Mouse (Mus musculus) left cerebral cortex, postnatal 14 days (tissue): ENCODE data around the gene Tdp1. TPM values are rescaled to one million over a fixed set of nuclear protein-coding genes. Genes with fewer than 3 reads are reported as not detected.
A peak's percentile ranks its signal among the peaks of the same experiment; 100 is the strongest.

ENCODE experiments used
- DNase-seq, 2 experiments: peaks; one replicate each; pipeline ENCODE4 v3.0.0; 2021 to 2022; ENCODE audit warnings: low spot score in 2 of 2, mixed read lengths in 1 of 2
- intact Hi-C: fragments of 180-260 bp; cut with DNase I; formaldehyde crosslinking; loops from one replicate; pipeline ENCODE4 v1.15.1; 2025
- total RNA-seq, 2 experiments: library from RNA; stranded (reverse); gene quantifications; 2 replicates each; pipeline ENCODE4 v1.2.3; 2021

Gene Tdp1
- total RNA-seq, 2 experiments from 2014 or later: 26.5 to 30.0 TPM

- DNase-seq: peak in 1 of 2 experiments; percentile 35
- intact Hi-C loops: no loop called here
Measured at GRCm38 (mm10) chr12:99883713-99884105, 608 bp upstream of the Tdp1 start.

GRCm38 (mm10) chr12:99885282-99885901 lies 1.1 kb downstream of the Tdp1 start:
- no peak for DNase-seq
- intact Hi-C loops: no loop called here

GRCm38 (mm10) chr12:99897846-99898245 lies 13.5 kb downstream of the Tdp1 start:
- intact Hi-C loops: loop anchor here (5.0 kb wide), 1 partner anchor 209 kb away; no protein-coding TSS in a partner anchor
- no peak for DNase-seq

DNA sequence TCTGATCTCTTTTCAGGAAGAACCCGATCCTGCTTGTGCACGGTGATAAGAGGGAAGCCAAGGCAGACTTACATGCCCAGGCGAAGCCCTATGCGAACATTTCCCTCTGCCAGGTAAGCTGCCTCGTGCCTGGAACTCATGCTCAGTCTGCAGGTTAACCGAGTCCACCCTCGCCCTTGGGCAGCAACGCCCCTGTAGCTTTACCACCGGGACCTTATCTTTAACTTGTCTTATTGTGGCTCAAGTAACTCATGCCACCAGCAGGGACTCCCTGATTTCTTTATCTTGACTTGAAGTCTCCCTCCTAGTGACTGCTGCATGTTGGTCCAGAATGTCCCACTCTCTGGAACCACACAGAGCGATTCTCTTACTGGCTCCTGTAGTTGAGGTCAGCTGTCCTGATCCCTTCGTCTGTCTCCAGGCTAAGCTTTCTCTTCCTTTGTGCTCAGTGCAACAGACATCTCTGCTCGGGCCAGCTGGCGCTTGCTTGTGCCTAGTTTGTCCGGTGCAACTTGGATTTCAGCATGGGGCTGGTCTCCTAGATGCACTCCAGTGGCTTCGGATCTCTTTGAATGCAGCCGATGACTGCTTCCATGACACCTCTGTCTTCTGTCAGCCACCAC lies 14.0 kb downstream of the Tdp1 start:
- DNase-seq: no peak
- intact Hi-C loops: loop anchor here (5.0 kb wide), 1 partner anchor 209 kb away; no protein-coding TSS in a partner anchor

DNA sequence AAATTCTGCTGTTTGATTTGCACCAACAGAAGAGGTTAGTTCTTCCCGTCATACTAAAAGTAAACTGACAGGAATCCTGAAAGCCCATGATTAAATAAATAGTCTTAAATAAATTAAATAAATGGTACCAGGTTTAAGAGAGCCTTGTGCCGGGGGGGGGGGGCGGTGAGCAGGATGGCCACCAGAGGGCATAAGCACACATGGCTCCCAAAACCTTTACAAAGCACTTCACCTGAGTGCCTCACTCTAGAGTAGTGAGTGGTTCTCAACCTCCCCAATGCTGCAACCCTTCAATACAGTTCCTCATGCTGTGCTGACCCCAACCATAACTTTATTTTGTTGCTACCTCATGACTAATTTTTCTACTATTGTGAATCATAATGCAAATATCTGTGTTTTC lies 15.7 kb downstream of the Tdp1 start:
- intact Hi-C loops: loop anchor here (5.0 kb wide), 1 partner anchor 207 kb away; no protein-coding TSS in a partner anchor
- no peak for DNase-seq

DNA sequence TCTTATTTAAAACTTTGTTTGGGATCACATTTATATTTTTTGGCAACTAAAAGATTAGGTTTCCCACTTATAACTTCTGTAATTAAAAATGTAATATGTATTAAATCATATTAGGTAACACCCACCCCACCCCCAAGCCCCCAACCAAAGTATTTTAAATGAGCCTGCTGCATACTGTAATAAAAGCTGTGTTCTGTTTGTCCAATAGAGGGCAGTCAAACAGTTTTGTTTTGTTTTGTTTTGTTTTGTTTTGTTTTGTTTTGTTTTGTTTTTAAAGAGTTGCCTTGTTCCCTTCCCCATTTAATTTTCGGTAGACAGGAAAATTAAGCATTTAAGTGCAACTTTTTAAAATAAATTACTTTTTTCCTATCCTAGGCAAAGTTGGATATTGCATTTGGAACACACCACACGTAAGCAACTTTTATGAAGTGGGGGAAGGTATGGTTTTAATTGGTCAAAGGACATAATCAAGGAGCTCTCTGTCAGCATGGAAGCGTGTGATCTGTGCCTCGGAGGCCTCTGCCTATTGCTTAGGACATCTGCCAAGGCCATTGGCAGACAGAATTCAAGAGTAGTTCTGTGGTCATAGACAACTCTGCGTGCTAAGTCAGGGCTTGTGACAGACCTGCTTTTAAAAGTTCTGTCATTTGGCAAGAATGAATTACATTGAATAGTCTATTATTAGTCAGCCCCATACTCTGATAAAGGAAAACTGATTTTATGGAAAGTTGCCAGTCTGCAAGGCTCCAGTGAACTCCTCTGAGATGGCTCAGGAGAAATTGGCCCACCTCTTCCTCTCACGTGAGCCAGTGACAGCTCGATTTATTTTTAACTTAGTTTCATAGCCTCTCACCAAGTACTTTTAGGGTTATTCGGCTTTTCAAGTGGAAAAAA lies 17.9 kb downstream of the Tdp1 start:
- intact Hi-C loops: loop anchor here (1.0 kb wide), 1 partner anchor 62 kb away; the partner anchor contains the start of gene Kcnk13
- no peak for DNase-seq

- no peak for DNase-seq
- intact Hi-C loops: no loop called here
Measured at GRCm38 (mm10) chr12:99902867-99903370, 18.6 kb downstream of the Tdp1 start.

DNA sequence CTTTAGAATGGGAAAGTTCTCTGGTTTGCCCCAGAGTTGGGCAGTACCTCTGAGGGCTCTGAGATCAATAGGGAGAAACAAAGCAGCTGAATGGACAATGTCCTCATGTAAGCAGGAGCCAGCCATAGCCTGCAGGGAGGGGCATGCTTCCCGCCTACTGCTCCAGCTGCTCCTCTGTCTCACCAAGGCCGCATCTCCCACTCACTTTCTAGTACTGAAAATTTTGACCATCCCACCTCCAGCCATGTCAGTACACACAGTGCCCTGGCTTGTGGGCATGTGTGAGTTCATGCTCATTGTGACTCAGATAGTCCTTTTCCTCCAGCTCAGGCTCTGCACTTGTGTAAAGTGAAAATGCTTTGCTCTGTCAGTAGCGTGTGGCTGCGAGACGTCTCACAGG lies 20.2 kb downstream of the Tdp1 start:
- intact Hi-C loops: no loop called here

DNA sequence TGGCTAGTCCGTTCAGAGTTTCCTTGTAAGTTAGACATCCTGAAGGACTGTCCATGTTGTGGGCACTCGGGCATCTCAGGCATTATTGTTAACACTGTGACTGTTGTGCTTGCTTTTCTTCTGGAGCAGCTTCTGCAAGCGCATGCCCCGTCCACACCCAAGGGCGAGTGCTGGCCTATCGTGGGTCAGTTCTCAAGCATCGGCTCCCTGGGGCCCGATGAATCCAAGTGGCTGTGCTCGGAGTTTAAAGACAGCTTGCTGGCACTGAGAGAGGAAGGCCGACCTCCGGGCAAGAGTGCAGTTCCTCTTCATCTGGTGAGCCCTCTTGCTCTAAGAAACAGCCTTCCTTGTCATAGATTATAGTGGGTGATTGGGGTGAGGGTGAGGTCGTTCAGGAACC lies 27.1 kb downstream of the Tdp1 start:
- intact Hi-C loops: no loop called here
- no peak for DNase-seq

More for the DNA sequence above, 20.2 kb downstream of the Tdp1 start:
- no peak for DNase-seq

- intact Hi-C loops: no loop called here
- peak in 1 of 2 experiments; percentile 44 for DNase-seq
Measured at GRCm38 (mm10) chr12:99917800-99918427, 33.6 kb downstream of the Tdp1 start.

DNA sequence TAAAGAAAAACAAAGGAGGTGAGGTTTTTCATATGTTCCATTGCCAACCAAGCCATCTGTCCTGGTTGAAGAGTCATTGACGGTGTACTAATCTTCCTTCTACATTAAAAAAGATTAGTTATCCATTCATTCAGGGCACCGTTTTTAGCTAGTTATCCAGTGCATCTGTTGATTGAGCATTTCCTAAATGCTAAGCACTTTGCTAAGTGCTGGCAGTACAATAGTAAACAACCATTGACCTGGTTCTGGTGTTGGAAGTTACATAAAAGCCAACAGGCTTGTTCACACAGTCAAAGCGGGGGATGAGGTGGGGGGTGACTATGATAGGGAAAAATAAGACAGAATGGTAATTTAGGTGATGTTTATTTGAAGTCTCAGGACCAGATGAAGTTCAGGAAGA lies 35.3 kb downstream of the Tdp1 start:
- no peak for DNase-seq
- intact Hi-C loops: no loop called here

DNA sequence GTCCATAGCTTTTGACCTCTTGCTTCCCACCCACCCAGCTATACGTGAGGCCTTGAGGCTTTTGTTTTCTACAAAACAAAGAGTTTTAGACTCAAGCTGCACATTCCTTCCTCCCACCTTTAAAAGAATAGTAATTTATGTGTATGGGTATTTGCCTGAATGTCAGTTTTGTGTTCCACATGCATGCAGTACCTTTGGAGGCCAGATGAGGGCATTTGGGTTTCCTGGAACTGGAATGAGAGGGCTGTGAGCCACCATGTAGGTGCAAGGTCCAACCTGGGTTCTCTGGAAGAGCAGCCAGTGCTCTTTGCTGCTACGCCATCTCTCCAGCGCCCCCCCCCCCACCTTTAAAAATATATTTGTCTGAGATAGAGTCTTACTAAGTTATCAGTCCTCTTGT lies 36.7 kb downstream of the Tdp1 start:
- intact Hi-C loops: no loop called here
- DNase-seq: no peak

DNA sequence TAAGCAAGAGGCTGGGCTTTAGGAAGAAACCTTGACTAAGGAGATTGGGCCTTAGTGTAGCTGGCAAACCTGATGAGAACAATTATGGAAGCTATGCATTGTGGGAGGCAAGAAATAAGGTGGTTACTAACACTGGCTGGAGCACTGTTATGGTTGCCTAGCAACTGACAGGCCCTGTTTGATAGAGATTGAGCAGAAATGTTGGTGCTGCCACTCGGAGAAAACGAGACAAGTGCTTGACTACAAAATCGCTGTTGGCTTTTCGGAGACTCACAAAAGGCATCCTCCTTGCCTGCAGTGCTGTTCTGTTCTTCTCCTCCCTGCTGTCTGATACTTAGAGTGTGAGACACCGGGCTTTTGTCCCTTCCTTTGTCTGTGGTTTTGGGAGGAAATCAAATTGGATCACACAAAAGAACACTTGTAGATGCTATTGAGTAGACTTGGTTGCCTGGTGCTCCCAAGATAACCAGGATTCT lies 38.9 kb downstream of the Tdp1 start:
- intact Hi-C loops: no loop called here
- peak; percentile 37 to 45 for DNase-seq

DNA sequence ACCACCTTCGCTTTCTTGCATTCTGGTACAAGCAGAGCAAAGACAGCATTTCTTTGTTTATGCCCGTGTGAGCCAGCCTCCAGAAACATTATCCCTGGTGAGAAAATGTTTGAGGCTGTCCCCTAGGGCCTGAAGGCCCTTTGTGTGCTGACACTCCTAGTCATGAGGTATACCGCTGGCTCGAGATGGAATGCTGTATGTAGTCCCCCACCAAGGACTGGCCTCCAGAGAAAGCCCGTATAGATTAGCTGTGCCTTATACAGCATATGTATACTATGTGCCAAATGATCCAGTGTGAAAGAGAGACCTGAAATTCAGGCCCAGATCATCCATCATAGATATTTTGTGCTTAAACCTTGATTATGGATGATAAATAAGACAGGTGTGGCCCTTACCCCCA lies 39.4 kb downstream of the Tdp1 start:
- intact Hi-C loops: no loop called here

DNA sequence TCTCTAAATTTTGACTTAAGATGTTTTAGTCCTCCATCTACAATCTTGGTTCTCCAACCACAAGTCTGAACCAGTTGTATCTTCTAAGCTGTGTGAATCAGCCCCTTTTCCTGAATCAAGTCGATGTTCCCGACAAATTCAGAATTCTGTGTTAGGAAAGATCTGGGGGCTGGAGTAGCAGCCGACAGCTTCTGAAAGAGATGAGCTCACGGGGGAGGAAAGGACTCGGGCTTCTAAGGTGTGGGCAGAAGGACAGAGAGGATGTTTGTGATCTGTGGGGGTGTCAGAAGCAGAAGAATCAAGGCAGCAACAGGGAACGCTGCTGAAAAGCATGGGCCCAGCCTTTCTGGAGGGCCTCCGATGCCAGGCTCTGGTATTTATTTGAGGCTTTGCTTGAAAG lies 44.0 kb downstream of the Tdp1 start:
- peak; percentile 52 to 59 for DNase-seq
- intact Hi-C loops: no loop called here

More for the DNA sequence above, 39.4 kb downstream of the Tdp1 start:
- no peak for DNase-seq

DNA sequence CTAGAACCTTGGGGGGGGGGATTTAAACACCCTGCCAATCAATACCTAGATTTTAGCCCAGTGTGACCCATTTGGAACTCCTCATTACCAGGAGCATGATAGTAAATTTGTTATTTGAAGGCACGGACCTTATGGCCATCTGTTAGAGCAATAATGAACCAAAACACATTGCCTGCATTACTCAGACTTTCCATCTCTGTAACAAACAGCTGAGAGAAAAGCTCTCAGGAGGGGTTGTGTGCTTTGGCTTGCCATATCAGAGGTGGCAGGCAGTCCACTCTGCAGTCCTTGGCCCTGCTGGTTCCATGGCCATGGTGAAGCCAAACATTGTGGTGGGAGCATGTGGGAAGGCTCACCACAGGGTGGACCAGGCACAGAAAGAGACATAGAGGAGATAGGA lies 44.8 kb downstream of the Tdp1 start:
- intact Hi-C loops: no loop called here
- no peak for DNase-seq

- no peak for DNase-seq
- intact Hi-C loops: no loop called here
Measured at GRCm38 (mm10) chr12:99932245-99932644, 47.9 kb downstream of the Tdp1 start.

DNA sequence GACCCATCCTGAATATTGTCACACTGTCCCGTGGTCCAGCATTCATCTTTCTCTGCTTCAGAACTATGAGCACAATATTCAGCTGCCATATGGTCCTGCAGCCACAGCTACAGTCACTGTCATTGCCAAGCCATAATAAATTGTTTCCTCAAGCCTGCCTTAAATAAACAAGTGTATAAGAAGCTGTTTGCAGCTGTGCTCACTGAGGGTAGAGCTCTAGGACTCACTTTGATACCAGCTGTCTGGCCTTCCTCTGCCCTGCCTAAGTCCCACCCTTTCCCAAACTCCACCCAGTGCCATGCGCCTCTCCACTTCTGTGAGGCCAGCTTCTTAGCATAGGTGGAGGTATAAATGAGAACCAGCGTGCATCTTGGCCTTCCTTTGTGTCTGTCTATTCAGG lies 49.3 kb downstream of the Tdp1 start:
- no peak for DNase-seq
- intact Hi-C loops: no loop called here

DNA sequence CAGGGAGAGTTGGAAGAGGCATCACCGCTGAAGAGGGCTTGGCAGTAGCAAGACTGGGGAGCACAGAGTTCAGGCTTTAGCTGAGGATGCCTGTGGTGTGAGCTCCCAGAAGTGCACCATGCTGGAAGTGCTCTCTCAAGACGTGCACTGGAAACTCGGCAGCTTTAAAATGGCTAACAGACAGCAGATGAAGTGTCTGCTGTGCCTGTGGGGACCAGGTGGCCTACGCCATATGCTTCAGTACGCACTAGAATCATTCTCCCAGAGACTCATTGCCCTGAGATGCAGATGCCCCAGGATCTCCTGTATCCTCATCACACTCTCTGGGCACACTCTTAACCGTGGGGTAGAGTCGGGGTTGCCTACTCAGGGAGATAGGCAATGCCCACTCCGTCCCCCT lies 51.1 kb downstream of the Tdp1 start:
- intact Hi-C loops: no loop called here
- no peak for DNase-seq
